Mouse (Mus musculus) gastrocnemius, postnatal 36 days (tissue): ENCODE results near the gene Tph1. TPM values are rescaled to one million over a fixed set of nuclear protein-coding genes. Genes with fewer than 3 reads are reported as not detected.
"Not testable (repeated sequence)": the region's sequence is repeated elsewhere in the genome, so short reads cannot be mapped to it uniquely, and the experiment has no call there.

Source experiments
- DNase-seq, 2 experiments: peaks; one replicate each; pipeline ENCODE4 v3.0.0; 2022
- intact Hi-C: fragments of 180-260 bp; cut with DNase I; formaldehyde crosslinking; loops from one replicate; pipeline ENCODE4 v1.15.1; 2025
- total RNA-seq, 2 experiments: library from RNA; stranded (reverse); gene quantifications; 2 replicates each; pipeline ENCODE4 v1.2.3; 2021

Gene Tph1
- total RNA-seq, 2 experiments from 2014 or later: 0.69 to 0.79 TPM

- DNase-seq: no peak
- intact Hi-C loops: no loop called here
These were observed 20.1 kb downstream of the Tph1 start for GRCm38 (mm10) chr7:46652279-46652678.

- DNase-seq, intact Hi-C loops: not testable (repeated sequence)
These were observed 22.1 kb downstream of the Tph1 start for GRCm38 (mm10) chr7:46650231-46650630.

DNA sequence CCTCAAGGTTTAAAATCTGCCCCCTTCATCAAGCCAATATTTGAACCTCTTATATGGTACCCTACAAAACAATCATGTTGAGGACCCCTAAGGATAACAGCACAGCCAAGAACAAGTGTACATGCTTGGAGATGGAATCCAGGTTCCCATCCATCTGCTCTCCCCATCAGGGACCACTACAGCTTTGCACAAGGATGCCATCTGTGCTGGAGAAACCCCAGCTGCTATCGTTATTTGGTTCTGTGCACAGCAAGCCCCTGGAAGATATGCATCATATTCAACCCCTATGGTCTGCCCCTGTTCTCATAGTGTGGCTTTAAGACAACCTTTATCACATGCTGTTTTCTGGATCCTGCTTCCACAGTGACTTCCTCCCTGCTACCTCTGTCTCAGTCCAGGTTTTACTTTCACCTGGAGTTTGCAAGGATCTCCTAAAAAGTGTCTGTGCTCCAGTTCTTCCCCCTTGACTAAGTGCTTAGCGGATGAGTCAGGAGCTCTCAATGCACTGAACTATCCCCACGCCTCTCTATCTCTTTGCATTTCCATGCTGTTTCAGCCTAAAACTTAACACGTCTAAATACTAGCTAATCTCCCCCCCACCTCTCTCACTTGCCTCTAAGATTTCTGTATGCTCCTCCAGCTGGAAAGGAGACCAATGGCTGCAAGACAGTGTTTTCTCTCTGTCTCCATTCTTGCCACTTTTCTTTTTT lies 23.8 kb downstream of the Tph1 start:
- no peak for DNase-seq
- intact Hi-C loops: no loop called here

DNA sequence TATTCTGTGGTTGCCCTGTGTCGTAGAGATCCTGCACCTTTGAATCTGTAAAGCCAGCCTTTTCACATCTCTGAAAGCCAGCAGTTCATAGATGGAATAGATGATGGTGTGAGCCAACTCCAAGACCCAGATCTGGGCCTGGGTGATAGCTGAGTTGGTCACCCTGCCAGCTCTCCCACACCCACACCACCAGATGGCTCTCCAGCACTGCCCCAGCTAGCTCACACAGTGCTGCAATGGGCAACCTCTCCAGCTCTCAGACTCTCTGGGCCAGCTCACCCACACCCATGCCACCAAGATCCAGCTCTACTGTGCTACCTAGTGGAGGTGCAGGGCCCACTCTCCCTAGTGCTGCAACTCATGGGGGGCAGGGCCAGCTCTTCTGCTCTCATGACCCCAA lies 29.2 kb downstream of the Tph1 start:
- intact Hi-C loops: no loop called here
- no peak for DNase-seq

- no peak for DNase-seq
- intact Hi-C loops: no loop called here
These were observed 32.3 kb downstream of the Tph1 start for GRCm38 (mm10) chr7:46640062-46640461.

DNA sequence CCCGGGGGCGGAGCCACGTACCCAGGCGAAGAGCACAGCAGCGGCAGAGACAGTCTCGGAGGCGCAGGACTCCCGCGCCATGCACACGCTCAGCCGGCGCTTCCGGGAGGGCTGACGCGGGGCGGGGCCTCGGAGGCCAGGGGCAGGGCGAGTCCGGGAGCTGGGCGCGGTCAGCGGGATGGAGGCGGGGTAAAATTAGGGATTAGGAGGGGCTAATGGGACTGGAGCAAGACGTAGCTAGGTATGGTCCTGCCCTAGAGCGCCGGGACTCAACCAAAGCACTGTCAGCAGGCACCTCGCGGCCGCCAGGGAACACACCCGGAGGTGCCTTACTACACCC lies 32.7 kb downstream of the Tph1 start, which contains the start of gene Sergef:
Sergef (minus strand) TSS at position 116 of the 340 bp plus-strand sequence.
- DNase-seq: peak; percentile 79 to 85
- intact Hi-C loops: no loop called here

DNA sequence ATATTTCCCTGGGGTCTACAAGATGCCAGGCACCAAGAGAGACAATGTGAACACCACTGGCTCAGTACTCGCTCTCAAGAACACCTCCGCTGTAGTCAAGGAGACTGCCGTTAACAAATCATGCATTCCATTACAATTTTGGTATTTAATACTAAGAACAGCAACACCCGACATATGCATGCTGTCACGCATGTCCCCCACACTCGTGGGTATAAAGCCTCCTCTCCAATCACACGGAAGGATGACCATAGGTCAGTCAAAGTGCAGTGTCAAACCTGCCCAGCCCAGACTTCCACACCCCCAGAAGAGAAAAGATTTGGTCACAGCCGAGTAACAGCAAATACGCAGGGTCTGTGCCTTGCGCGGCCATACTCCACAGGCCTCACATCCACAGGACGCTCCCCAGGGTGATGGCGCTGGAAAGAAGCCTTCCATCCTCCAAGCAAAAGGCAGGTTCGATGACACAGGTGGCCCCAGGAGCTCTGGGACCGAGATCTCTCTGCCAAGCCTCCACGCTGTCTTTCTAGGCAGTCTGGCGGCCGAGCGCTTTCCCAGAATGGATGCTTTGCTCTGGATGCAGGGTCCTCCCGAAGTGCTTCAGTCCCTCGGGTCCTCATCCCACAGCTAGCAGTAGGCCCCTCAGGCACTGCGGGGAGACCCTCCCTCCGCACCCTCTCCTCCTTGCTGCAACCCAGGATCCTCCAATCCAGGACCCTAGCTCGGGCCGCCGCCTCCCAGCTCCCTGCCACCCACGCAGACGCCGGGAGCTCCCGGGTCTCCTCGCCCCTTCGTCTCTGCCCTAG lies 33.2 kb downstream of the Tph1 start:
- intact Hi-C loops: no loop called here
- no peak for DNase-seq

- intact Hi-C loops: no loop called here
- no peak for DNase-seq
These were observed 43.9 kb downstream of the Tph1 start for GRCm38 (mm10) chr7:46628375-46628975.

DNA sequence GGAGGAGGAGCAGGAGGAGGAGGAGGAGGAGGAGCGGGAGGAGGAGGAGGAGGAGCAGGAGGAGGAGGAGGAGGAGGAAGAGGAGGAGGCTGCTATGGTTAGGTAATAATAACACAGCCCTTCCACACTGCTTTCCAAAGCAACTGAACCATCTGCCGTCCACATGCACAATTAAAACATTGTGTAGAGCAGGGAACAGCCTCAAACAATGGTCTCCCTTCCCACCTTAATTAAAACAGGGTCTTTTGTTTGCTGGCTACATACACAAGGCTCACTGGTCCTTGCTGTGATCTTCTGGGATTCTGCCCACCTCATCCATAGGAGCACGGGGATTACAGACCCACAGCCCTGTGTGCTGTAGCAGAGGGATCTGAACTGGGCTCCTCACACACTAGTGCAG lies 48.4 kb downstream of the Tph1 start:
- DNase-seq: no peak
- intact Hi-C loops: no loop called here

- DNase-seq: no peak
- intact Hi-C loops: no loop called here
These were observed 53.8 kb downstream of the Tph1 start for GRCm38 (mm10) chr7:46618416-46619110.

DNA sequence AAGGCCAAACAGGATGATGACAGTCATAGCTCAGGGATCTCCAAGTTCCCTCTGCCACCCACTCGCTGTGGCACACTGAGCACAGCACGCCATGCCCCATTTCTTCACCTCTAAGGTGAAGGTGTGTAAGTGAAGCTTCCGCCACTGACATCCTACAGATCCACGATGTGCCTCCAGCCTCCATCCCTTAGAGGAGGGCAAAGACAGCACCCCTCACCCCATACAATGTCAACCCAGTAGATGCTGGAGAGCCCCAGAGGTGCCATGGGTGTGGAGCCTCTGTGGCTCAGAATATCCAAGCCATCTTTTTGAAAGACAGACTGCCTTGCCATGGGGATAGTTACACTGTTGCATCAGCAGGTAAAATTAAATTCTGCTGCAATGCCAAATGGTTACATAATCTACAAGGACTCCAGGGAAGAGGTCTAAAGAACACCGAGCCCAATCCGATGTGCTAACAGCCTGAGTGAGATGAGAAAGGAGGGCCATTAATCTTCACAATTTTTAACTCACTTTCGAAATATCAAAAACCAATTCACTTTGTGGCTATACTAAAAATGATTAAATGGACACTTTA lies 55.8 kb downstream of the Tph1 start:
- DNase-seq: no peak
- intact Hi-C loops: no loop called here

- intact Hi-C loops: no loop called here
- DNase-seq: peak in 1 of 2 experiments; percentile 24
These were observed 56.9 kb downstream of the Tph1 start for GRCm38 (mm10) chr7:46615256-46615977.

GRCm38 (mm10) chr7:46614263-46614662 lies 58.1 kb downstream of the Tph1 start:
- intact Hi-C loops: no loop called here

DNA sequence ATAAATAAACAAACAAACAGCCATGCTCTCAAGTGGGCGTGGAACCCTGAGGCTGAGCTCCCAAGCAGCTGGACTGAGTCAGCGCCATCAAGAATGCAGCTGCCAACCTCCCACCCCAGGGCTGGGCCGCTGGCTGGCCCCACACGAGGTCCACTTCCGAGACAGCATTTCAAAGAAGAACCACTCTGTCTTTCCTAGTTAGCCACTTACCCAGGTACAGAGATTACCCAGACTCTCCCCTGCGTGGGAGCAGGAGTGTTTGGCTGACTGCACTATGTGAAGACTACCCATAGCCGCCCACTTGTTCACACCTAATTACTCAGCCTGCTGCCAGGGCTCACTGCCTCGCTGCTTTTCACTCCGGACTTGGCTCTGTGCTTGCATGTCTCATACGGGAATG lies 59.2 kb downstream of the Tph1 start:
- intact Hi-C loops: no loop called here
- DNase-seq: no peak

More at GRCm38 (mm10) chr7:46614263-46614662, 58.1 kb downstream of the Tph1 start:
- DNase-seq: no peak

- intact Hi-C loops: no loop called here
- no peak for DNase-seq
These were observed 59.9 kb downstream of the Tph1 start for GRCm38 (mm10) chr7:46612421-46612937.

GRCm38 (mm10) chr7:46611970-46612369 lies 60.4 kb downstream of the Tph1 start:
- intact Hi-C loops: no loop called here
- no peak for DNase-seq

GRCm38 (mm10) chr7:46609317-46609716 lies 63.0 kb downstream of the Tph1 start:
- DNase-seq: no peak
- intact Hi-C loops: loop anchor here (5.0 kb wide), 3 partner anchors 37 to 322 kb away; no protein-coding TSS in a partner anchor

DNA sequence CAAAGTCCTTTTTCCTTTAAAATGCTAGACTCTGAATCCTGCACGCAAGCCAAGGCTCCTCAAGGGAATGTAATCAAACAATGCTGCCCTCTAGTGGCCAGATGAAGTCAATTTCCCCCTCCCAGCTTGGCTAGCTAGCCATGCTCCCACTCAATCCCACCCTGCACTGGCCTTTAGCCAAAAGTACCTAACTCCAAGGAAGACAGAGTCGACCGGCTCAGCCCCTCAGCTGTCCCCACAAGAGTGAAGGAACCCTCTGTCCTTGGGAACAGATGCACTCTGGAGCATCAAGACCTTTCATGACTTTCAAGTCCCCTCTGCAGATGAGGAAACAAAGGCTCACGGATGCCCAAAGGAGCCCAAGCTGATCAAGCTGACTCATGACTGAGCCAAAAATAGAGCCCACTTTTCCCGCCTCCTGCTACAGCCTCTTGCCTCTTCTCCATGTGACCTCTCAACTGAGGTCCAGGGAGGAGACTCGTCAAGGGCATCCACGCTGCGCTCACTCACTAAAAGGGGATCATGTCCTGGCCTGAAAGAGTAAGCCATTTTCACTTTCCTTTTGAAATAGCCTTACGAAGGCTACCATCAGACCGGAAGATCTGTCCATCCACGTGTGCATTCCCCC lies 64.8 kb downstream of the Tph1 start:
- no peak for DNase-seq
- intact Hi-C loops: loop anchor here (1.0 to 5.0 kb wide), 4 partner anchors 35 to 320 kb away; no protein-coding TSS in a partner anchor

GRCm38 (mm10) chr7:46607031-46607426 lies 65.3 kb downstream of the Tph1 start:
- DNase-seq: no peak

More at GRCm38 (mm10) chr7:46607031-46607426, 65.3 kb downstream of the Tph1 start:
- intact Hi-C loops: loop anchor here (1.0 to 5.0 kb wide), 4 partner anchors 35 to 320 kb away; no protein-coding TSS in a partner anchor
